Mouse (Mus musculus) embryonic facial prominence, embryonic 11.5 days (tissue): Measurements from ENCODE around the gene Bcl2. TPM values are rescaled to one million over a fixed set of nuclear protein-coding genes. Genes with fewer than 3 reads are reported as not detected.

Experiments
- ATAC-seq: fragments of 200-750 bp; cut with Nextera tagmentation; replicated peaks from 2 replicates; pipeline ENCODE4 v1.8.0; 2017; ENCODE audit warnings: low read depth; ENCODE audit not compliant: insufficient number of reproducible peaks, low FRiP score, low TSS enrichment
- DNase-seq: peaks from one replicate; pipeline ENCODE4 v3.0.0-alpha.2; 2015; ENCODE audit warnings: low spot score
- H3K27ac ChIP-seq: fragments of 300-500 bp; sonication (generic); replicated peaks from 2 replicates; pipeline ENCODE4 v1.5.1; 2014; ENCODE audit warnings: mild to moderate bottlenecking, low read depth, low read length, control low read depth
- H3K27me3 ChIP-seq: fragments of 300-500 bp; sonication (generic); 2 replicates; pipeline ENCODE4 v1.6.1; 2014; ENCODE audit warnings: mild to moderate bottlenecking, low read length, moderate library complexity, mixed read lengths; ENCODE audit not compliant: control insufficient read depth, insufficient read depth
- H3K36me3 ChIP-seq: fragments of 300-500 bp; sonication (generic); replicated peaks from 2 replicates; pipeline ENCODE4 v1.6.1; 2014; ENCODE audit warnings: low read depth, mild to moderate bottlenecking, low read length, moderate library complexity, mixed read lengths; ENCODE audit not compliant: control insufficient read depth, insufficient read depth
- H3K4me1 ChIP-seq: fragments of 300-500 bp; sonication (generic); 2 replicates; pipeline ENCODE4 v1.6.1; 2014; ENCODE audit warnings: low read length, mixed read lengths; ENCODE audit not compliant: control insufficient read depth, insufficient read depth
- H3K4me2 ChIP-seq: fragments of 300-500 bp; sonication (generic); 2 replicates; pipeline ENCODE4 v1.6.1; 2014; ENCODE audit warnings: low read depth, mild to moderate bottlenecking, control low read depth, low read length, moderate library complexity
- H3K4me3 ChIP-seq: fragments of 300-500 bp; sonication (generic); 2 replicates; pipeline ENCODE4 v1.5.1; 2014; ENCODE audit warnings: low read depth, low read length, control low read depth
- H3K9ac ChIP-seq: fragments of 300-500 bp; sonication (generic); replicated peaks from 2 replicates; pipeline ENCODE4 v1.6.1; 2014; ENCODE audit warnings: mild to moderate bottlenecking, control low read depth, low read length
- H3K9me3 ChIP-seq: fragments of 300-500 bp; sonication (generic); replicated peaks from 2 replicates; pipeline ENCODE4 v1.6.1; 2016; ENCODE audit warnings: mild to moderate bottlenecking, low read length, inconsistent platforms, mixed read lengths; ENCODE audit not compliant: control insufficient read depth
- WGBS: fragments of 180-500 bp; shearing (Covaris S2); extraction: QIAGEN DNeasy Blood & Tissue Kit; methylation state at CpG from one replicate; pipeline ENCODE4 v1.1.7; 2014; 5-methylcytosine and 5-hydroxymethylcytosine counted together
- polyA plus RNA-seq: library from polyadenylated mRNA; unstranded; fragments of >200 nt; fragmentation: Nextera tagmentation; extraction: Ambion mirVana; gene quantifications from 2 replicates; pipeline ENCODE4 v1.2.1, GENCODE M21; 2014

The Bcl2 gene
- polyA plus RNA-seq, 1 experiment from 2014 or later, result 7.1 TPM

- H3K36me3 ChIP-seq, result no peaks in the 10 kb centered on the region
- H3K9me3 ChIP-seq, result no peaks in the 10 kb centered on the region
- H3K27me3 ChIP-seq, result no peaks in the 10 kb centered on the region
- ATAC-seq (no peak), DNase-seq (no peak)
- H3K4me1 ChIP-seq, result no peaks in the 10 kb centered on the region
- 80% methylated on average over 2 of the region's 2 CpGs for WGBS
- H3K4me3 ChIP-seq, result no peak overlapping the region
- H3K4me2 ChIP-seq, result no peak overlapping the region
- no peak overlapping the region for H3K27ac ChIP-seq
- H3K9ac ChIP-seq, result no peak overlapping the region
These were observed 129.2 kb downstream of the Bcl2 start for GRCm38 (mm10) chr1:106584824-106585223.

GRCm38 (mm10) chr1:106584273-106584672 is 129.8 kb downstream of the Bcl2 start:
- Histone ChIP-seq H3K4me2 (no peak overlapping the region), H3K4me1 (no peaks in the 10 kb centered on the region), H3K36me3 (no peaks in the 10 kb centered on the region), H3K27ac (no peak overlapping the region), H3K9me3 (no peaks in the 10 kb centered on the region), H3K27me3 (no peaks in the 10 kb centered on the region), H3K4me3 (no peak overlapping the region), H3K9ac (no peak overlapping the region)
- WGBS, result 85% methylated on average over 4 of the region's 4 CpGs
- ATAC-seq (no peak), DNase-seq (no peak)

- 60% methylated on average over 14 of the region's 14 CpGs for WGBS
- ATAC-seq, result no peak; the same call in 1 of the 2 replicates
- no peak overlapping the region for H3K9ac ChIP-seq
- H3K4me3 ChIP-seq, result no peak overlapping the region
- H3K27ac ChIP-seq, result no peak overlapping the region
- H3K9me3 ChIP-seq, result no peaks in the 10 kb centered on the region
- no peak for DNase-seq
- H3K36me3 ChIP-seq, result no peaks in the 10 kb centered on the region
- no peak overlapping the region for H3K4me2 ChIP-seq
- no peaks in the 10 kb centered on the region for H3K4me1 ChIP-seq
- H3K27me3 ChIP-seq, result no peaks in the 10 kb centered on the region
These were observed 130.5 kb downstream of the Bcl2 start for GRCm38 (mm10) chr1:106583245-106584241.

- DNase-seq (no peak), ATAC-seq (no peak)
- Histone ChIP-seq H3K4me3 (no peak overlapping the region), H3K27ac (no peak overlapping the region), H3K27me3 (no peaks in the 10 kb centered on the region), H3K9ac (no peak overlapping the region), H3K4me2 (no peak overlapping the region), H3K36me3 (no peaks in the 10 kb centered on the region), H3K9me3 (no peaks in the 10 kb centered on the region), H3K4me1 (no peaks in the 10 kb centered on the region)
- WGBS, result 92% methylated on average over 3 of the region's 3 CpGs
These were observed 131.3 kb downstream of the Bcl2 start for GRCm38 (mm10) chr1:106582810-106583209.

- Histone ChIP-seq H3K9ac (no peak overlapping the region), H3K9me3 (no peaks in the 10 kb centered on the region), H3K4me3 (no peak overlapping the region), H3K4me2 (no peak overlapping the region), H3K27me3 (no peaks in the 10 kb centered on the region), H3K36me3 (no peaks in the 10 kb centered on the region), H3K27ac (no peak overlapping the region), H3K4me1 (no peaks in the 10 kb centered on the region)
- ATAC-seq (no peak), DNase-seq (no peak)
- 58% methylated on average over 2 of the region's 2 CpGs for WGBS
These were observed 132.3 kb downstream of the Bcl2 start for GRCm38 (mm10) chr1:106581812-106582211.

GRCm38 (mm10) chr1:106579768-106580167 is 134.3 kb downstream of the Bcl2 start:
- H3K9me3 ChIP-seq, result no peaks in the 10 kb centered on the region
- ATAC-seq, result no peak
- no peaks in the 10 kb centered on the region for H3K36me3 ChIP-seq
- no peak overlapping the region for H3K9ac ChIP-seq
- no peak overlapping the region for H3K4me3 ChIP-seq
- H3K4me1 ChIP-seq, result no peaks in the 10 kb centered on the region
- no peak overlapping the region for H3K27ac ChIP-seq
- no peak overlapping the region for H3K4me2 ChIP-seq
- DNase-seq, result no peak
- 87% methylated on average over 1 of the region's 1 CpGs for WGBS
- no peaks in the 10 kb centered on the region for H3K27me3 ChIP-seq

GRCm38 (mm10) chr1:106572506-106572905 is 141.6 kb downstream of the Bcl2 start:
- H3K4me1 ChIP-seq, result no peaks in the 10 kb centered on the region; the same call in 1 of the 2 replicates
- no peak for ATAC-seq
- no peak overlapping the region for H3K9ac ChIP-seq
- H3K4me2 ChIP-seq, result no peak overlapping the region
- no peaks in the 10 kb centered on the region for H3K9me3 ChIP-seq
- H3K4me3 ChIP-seq, result no peak overlapping the region
- H3K27me3 ChIP-seq, result no peaks in the 10 kb centered on the region
- H3K36me3 ChIP-seq, result no peaks in the 10 kb centered on the region
- 82% methylated on average over 2 of the region's 2 CpGs for WGBS
- no peak overlapping the region for H3K27ac ChIP-seq
- DNase-seq, result no peak

GRCm38 (mm10) chr1:106570870-106571269 is 143.2 kb downstream of the Bcl2 start:
- Histone ChIP-seq H3K9ac (no peak overlapping the region), H3K27me3 (no peaks in the 10 kb centered on the region), H3K9me3 (no peaks in the 10 kb centered on the region), H3K4me3 (no peak overlapping the region), H3K4me1 (no peaks in the 10 kb centered on the region; the same call in 1 of the 2 replicates), H3K36me3 (no peaks in the 10 kb centered on the region), H3K27ac (no peak overlapping the region), H3K4me2 (no peak overlapping the region)
- DNase-seq (no peak), ATAC-seq (no peak)
- WGBS, result 96% methylated on average over 1 of the region's 1 CpGs
